Mouse (Mus musculus) CH12.LX (cell line): Measurements from ENCODE around the gene Sem1. TPM values are rescaled to one million over a fixed set of nuclear protein-coding genes. Genes with fewer than 3 reads are reported as not detected.

ENCODE experiments used
- DNase-seq: peaks from one replicate; pipeline ENCODE4 v3.0.0-alpha.2; 2013; ENCODE audit errors: extremely low read depth
- H3K27ac ChIP-seq: 2 replicates; pipeline ENCODE4 v1.5.1; 2012; ENCODE audit warnings: low read depth, mild to moderate bottlenecking, control low read depth, moderate library complexity; ENCODE audit not compliant: insufficient read depth
- H3K27me3 ChIP-seq: replicated peaks from 2 replicates; pipeline ENCODE3; 2012; ENCODE audit warnings: inconsistent platforms
- H3K36me3 ChIP-seq, 2 experiments: replicated peaks in 1 of 2; 2 replicates each; pipeline versions ENCODE3 to v1.6.1; 2012; ENCODE audit warnings: inconsistent platforms in 1 of 2, low read length in 1 of 2, mild to moderate bottlenecking in 1 of 2, mixed read lengths in 1 of 2, moderate library complexity in 1 of 2; ENCODE audit not compliant: control insufficient read depth in 1 of 2, insufficient read depth in 1 of 2
- H3K4me1 ChIP-seq, 2 experiments: 2 replicates each; pipeline ENCODE4 v1.6.1; 2012; ENCODE audit warnings: inconsistent platforms in 1 of 2, moderate library complexity in 1 of 2; ENCODE audit not compliant: insufficient read depth in 2 of 2, control insufficient read depth in 1 of 2
- H3K4me2 ChIP-seq: 2 replicates; pipeline ENCODE4 v1.6.1; 2012; ENCODE audit warnings: low read depth, mild to moderate bottlenecking, control low read depth; ENCODE audit not compliant: poor library complexity, insufficient read depth, severe bottlenecking
- H3K4me3 ChIP-seq, 3 experiments: fragments of 150-350 bp in 1 of 3; sonication (generic) in 1 of 3; replicated peaks in 1 of 3; 2 replicates each; pipeline versions ENCODE3 to v1.5.1; 2011 to 2012; ENCODE audit warnings: low read depth in 2 of 3, low read length in 2 of 3, mild to moderate bottlenecking in 2 of 3, moderate library complexity in 2 of 3, control low read depth in 1 of 3, improper control_type of control experiment in 1 of 3, inconsistent platforms in 1 of 3, mixed read lengths in 1 of 3; ENCODE audit not compliant: poor library complexity in 1 of 3
- H3K79me2 ChIP-seq: replicated peaks from 2 replicates; pipeline ENCODE4 v1.6.1; 2012; ENCODE audit warnings: mild to moderate bottlenecking, moderate library complexity; ENCODE audit not compliant: control insufficient read depth, poor library complexity, insufficient read depth, severe bottlenecking; ENCODE audit errors: extremely low read depth
- H3K9ac ChIP-seq: 2 replicates; pipeline ENCODE4 v1.6.1; 2012; ENCODE audit warnings: low read depth, mild to moderate bottlenecking, control low read depth, moderate library complexity; ENCODE audit not compliant: insufficient read depth
- H3K9me3 ChIP-seq: replicated peaks from 2 replicates; pipeline ENCODE3; 2012; ENCODE audit warnings: low read length, inconsistent platforms, mixed read lengths
- CHD1 ChIP-seq: IDR thresholded peaks from 2 replicates; pipeline ENCODE4 v1.6.1; 2012; ENCODE audit warnings: low read depth, low read length, improper control_type of control experiment, inconsistent platforms
- E2F4 ChIP-seq: IDR thresholded peaks from 2 replicates; pipeline ENCODE4 v1.6.1; 2011; ENCODE audit warnings: low read depth, low read length, improper control_type of control experiment; ENCODE audit not compliant: insufficient replicate concordance
- ELF1 ChIP-seq: IDR thresholded peaks from 2 replicates; pipeline ENCODE4 v1.6.1; 2014; ENCODE audit warnings: low read depth, mild to moderate bottlenecking, inconsistent platforms, low read length, improper control_type of control experiment
- GABPA ChIP-seq: IDR thresholded peaks from 2 replicates; pipeline ENCODE4 v1.6.1; 2012; ENCODE audit warnings: low read depth, low read length, improper control_type of control experiment, inconsistent platforms; ENCODE audit not compliant: insufficient replicate concordance
- HCFC1 ChIP-seq: IDR thresholded peaks from 2 replicates; pipeline ENCODE4 v1.6.1; 2012; ENCODE audit warnings: low read depth, mild to moderate bottlenecking, inconsistent platforms, low read length, improper control_type of control experiment
- IRF4 ChIP-seq: IDR thresholded peaks from 2 replicates; pipeline ENCODE4 v1.6.1; 2014; ENCODE audit warnings: low read depth, mild to moderate bottlenecking, inconsistent platforms, low read length, improper control_type of control experiment
- JUND ChIP-seq: conservative IDR thresholded peaks from 2 replicates; pipeline ENCODE4 v1.6.1; 2011; ENCODE audit warnings: low read depth, low read length, improper control_type of control experiment
- KAT2A ChIP-seq: IDR thresholded peaks from 2 replicates; pipeline ENCODE4 v1.6.1; 2012; ENCODE audit warnings: low read length, improper control_type of control experiment, inconsistent platforms; ENCODE audit not compliant: insufficient replicate concordance
- MEF2A ChIP-seq: IDR thresholded peaks from 2 replicates; pipeline ENCODE4 v1.6.1; 2014; ENCODE audit warnings: low read depth, mild to moderate bottlenecking, inconsistent platforms, low read length, improper control_type of control experiment, borderline replicate concordance
- MYC ChIP-seq: IDR thresholded peaks from 2 replicates; pipeline ENCODE4 v1.6.1; 2011; ENCODE audit warnings: low read depth, mild to moderate bottlenecking, improper control_type of control experiment, low read length
- NRF1 ChIP-seq: IDR thresholded peaks from 2 replicates; pipeline ENCODE4 v1.6.1; 2014; ENCODE audit warnings: low read depth, mild to moderate bottlenecking, inconsistent platforms, low read length, improper control_type of control experiment, moderate library complexity
- POLR2A ChIP-seq: IDR thresholded peaks from 2 replicates; pipeline ENCODE4 v1.6.1; 2011; ENCODE audit warnings: low read depth, mild to moderate bottlenecking, improper control_type of control experiment, low read length
- RAD21 ChIP-seq: IDR thresholded peaks from 2 replicates; pipeline ENCODE4 v1.6.1; 2011; ENCODE audit warnings: low read depth, mild to moderate bottlenecking, low read length, improper control_type of control experiment, moderate library complexity
- RCOR1 ChIP-seq: conservative IDR thresholded peaks from 2 replicates; pipeline ENCODE4 v1.6.1; 2012; ENCODE audit warnings: low read depth, mild to moderate bottlenecking, inconsistent platforms, low read length, improper control_type of control experiment
- SIN3A ChIP-seq: IDR thresholded peaks from 2 replicates; pipeline ENCODE4 v1.6.1; 2012; ENCODE audit warnings: low read length, improper control_type of control experiment, inconsistent platforms
- SMC3 ChIP-seq: IDR thresholded peaks from 2 replicates; pipeline ENCODE4 v1.6.1; 2011; ENCODE audit warnings: low read depth, low read length, improper control_type of control experiment
- TBP ChIP-seq: conservative IDR thresholded peaks from 2 replicates; pipeline ENCODE4 v1.6.1; 2011; ENCODE audit warnings: low read depth, low read length, improper control_type of control experiment
- TCF12 ChIP-seq: IDR thresholded peaks from 2 replicates; pipeline ENCODE4 v1.6.1; 2014; ENCODE audit warnings: low read depth, mild to moderate bottlenecking, inconsistent platforms, low read length, improper control_type of control experiment
- UBTF ChIP-seq: IDR thresholded peaks from 2 replicates; pipeline ENCODE4 v1.6.1; 2012; ENCODE audit warnings: low read depth, mild to moderate bottlenecking, inconsistent platforms, low read length, improper control_type of control experiment, moderate library complexity
- USF1 ChIP-seq: IDR thresholded peaks from 2 replicates; pipeline ENCODE4 v1.6.1; 2014; ENCODE audit warnings: low read depth, mild to moderate bottlenecking, inconsistent platforms, low read length, improper control_type of control experiment
- ZNF384 ChIP-seq: IDR thresholded peaks from 2 replicates; pipeline ENCODE4 v1.6.1; 2012; ENCODE audit warnings: low read depth, low read length, improper control_type of control experiment, inconsistent platforms
- dilution Hi-C: fragments of 300-500 bp; cut with MboI; formaldehyde crosslinking; loops from 2 replicates; pipeline ENCODE4 v1.14.3; 2020; ENCODE audit warnings: low sequenced_read_pairs; ENCODE audit not compliant: extremely low pct_unique_long_range_greater_than_20kb, extremely low pct_ligation_motif_present
- in situ Hi-C: fragments of 300-500 bp; cut with MboI; formaldehyde crosslinking; loops from 3 replicates; pipeline ENCODE4 v1.14.3; 2019; ENCODE audit warnings: low sequenced_read_pairs, low pct_ligation_motif_present, low pct_unique_long_range_greater_than_20kb, mixed read lengths
- polyA plus RNA-seq: library from polyadenylated mRNA; unstranded; fragments of >175 nt; gene quantifications from 2 replicates; pipeline ENCODE4 v1.2.1, GENCODE M21; 2012; ENCODE audit warnings: low read depth; ENCODE audit not compliant: insufficient read length
- total RNA-seq, 2 experiments: library from RNA; depleted of rRNA; stranded (reverse); fragments of 300-350 nt in 1 of 2; fragments of >200 nt in 1 of 2; gene quantifications; 2 replicates each; pipeline ENCODE4 v1.2.3; 2012 to 2014

Gene Sem1
- total and polyA plus RNA-seq, 3 experiments, result 149 to 195 (median 163) TPM

DNA sequence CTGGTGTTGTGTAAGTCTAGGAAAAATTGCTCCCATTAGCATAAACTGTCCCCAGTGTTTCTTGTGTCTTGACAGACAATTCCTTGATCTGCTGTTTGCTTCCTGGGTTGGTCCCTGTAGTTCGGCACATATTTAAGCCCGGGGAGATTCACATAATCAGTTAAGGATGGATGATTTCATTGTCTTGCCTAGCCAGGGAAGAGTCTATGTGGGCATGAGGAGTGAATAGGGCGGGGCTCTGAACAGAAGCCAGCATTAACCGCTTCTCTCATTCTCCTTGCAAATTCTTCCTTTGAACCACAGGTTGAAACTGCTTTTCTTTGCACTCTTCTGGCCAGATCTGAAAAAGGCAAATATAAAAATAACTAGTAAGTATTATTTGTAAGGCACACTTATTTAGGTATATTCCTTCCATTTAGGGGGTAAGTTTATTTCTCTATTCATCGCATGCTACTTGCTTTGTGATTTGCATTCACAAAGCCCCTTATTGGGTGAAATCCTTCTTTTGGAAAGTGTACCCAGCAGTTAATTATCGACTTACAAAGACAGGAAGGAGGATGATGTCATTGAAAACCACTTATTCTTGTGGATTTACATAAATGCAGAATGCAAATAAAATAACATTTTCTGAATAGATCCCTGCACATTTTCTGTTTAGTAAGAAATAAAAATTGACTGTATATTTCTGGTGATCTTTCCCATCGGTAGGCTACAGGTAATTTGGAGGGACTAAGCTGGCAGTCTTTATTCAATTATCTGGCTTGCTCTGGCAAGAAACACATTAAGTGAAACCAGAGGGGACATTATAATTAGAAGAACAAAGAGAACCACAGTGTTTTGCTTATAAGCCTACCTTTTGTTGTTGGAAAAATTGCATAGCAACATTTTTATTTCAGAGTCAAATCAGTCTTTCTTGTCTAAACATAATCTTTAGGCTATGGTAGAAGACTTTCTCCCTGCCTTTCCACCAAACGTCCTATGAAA, 25.4 kb upstream of the Sem1 start:
- no peaks in the 10 kb centered on the region for H3K27me3 ChIP-seq
- H3K4me1 ChIP-seq, result peaks cover 0 to 3% of the 10 kb centered on the region in 2 experiments; a peak in 2 of 4 replicates
- TF ChIP-seq ELF1 (no peak), MEF2A (no peak)
- H3K27ac ChIP-seq, result no peak overlapping the region
- H3K4me2 ChIP-seq, result no peak overlapping the region
- no peaks in the 10 kb centered on the region for H3K9me3 ChIP-seq
- H3K4me3 ChIP-seq, result no peak overlapping the region
- H3K9ac ChIP-seq, result no peak overlapping the region
- dilution Hi-C loops, result no loop called here
- no peaks in the 10 kb centered on the region for H3K79me2 ChIP-seq
- H3K36me3 ChIP-seq, result no peaks in the 10 kb centered on the region
- DNase-seq, result no peak
- in situ Hi-C loops, result no loop called here

DNA sequence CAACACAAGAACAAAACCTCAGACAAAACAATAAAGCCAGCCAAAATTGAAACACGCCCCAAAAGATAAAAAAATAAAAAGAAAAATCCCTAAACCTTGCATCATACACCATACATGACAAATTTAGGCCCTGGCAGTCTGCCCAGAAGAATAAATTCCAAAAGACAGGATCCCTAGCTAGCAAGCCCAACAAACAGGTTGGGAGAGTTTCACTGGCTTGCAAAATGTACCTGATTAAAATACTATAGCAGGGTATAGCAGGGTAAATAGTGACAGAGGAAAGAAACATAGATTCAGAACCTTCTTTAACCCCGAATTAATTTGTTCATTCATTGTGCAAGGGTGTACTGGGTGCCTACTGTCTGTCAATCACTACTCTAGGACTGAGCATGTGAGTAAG, 7.8 kb upstream of the Sem1 start:
- no peaks in the 10 kb centered on the region for H3K9me3 ChIP-seq
- no peaks in the 10 kb centered on the region for H3K79me2 ChIP-seq
- H3K9ac ChIP-seq, result no peak overlapping the region
- in situ Hi-C loops, result no loop called here
- no peak overlapping the region for H3K4me3 ChIP-seq
- no peak for TF ChIP-seq RCOR1
- no peak for TF ChIP-seq POLR2A
- no peak for TF ChIP-seq SMC3
- no peak for TF ChIP-seq SIN3A
- TF ChIP-seq NRF1, result no peak
- no peak for TF ChIP-seq ZNF384
- no peak for TF ChIP-seq TBP
- no peak for TF ChIP-seq CHD1
- no peak for TF ChIP-seq IRF4
- no peak for TF ChIP-seq E2F4
- no peak for TF ChIP-seq KAT2A
- no peak for TF ChIP-seq MEF2A
- no peak for TF ChIP-seq MYC
- TF ChIP-seq USF1, result no peak
- TF ChIP-seq UBTF, result no peak
- no peak for TF ChIP-seq JUND
- no peak for TF ChIP-seq GABPA
- TF ChIP-seq RAD21, result no peak
- no peak for TF ChIP-seq HCFC1
- TF ChIP-seq TCF12, result no peak
- H3K27ac ChIP-seq, result no peak overlapping the region
- no peak for DNase-seq
- dilution Hi-C loops, result no loop called here
- H3K36me3 ChIP-seq, result no peaks in the 10 kb centered on the region
- peaks cover 0 to 6% of the 10 kb centered on the region in 2 experiments; a peak in 1 of 4 replicates for H3K4me1 ChIP-seq
- H3K27me3 ChIP-seq, result no peaks in the 10 kb centered on the region
- H3K4me2 ChIP-seq, result no peak overlapping the region
